Mouse (Mus musculus) G1E-ER4 (cell line): ENCODE data around the gene Ehbp1l1. TPM values are rescaled to one million over a fixed set of nuclear protein-coding genes. Genes with fewer than 3 reads are reported as not detected.

Source experiments
- GATA1 ChIP-seq: IDR thresholded peaks from one replicate; pipeline ENCODE4 v1.8.0; 2012; ENCODE audit warnings: low read length, inconsistent platforms
- polyA plus RNA-seq: library from polyadenylated mRNA; stranded (reverse); fragments of >175 nt; gene quantifications from 2 replicates; pipeline ENCODE4 v1.2.3, GENCODE M21; 2012

The Ehbp1l1 gene
- polyA plus RNA-seq, 1 experiment = 97.8 TPM

GRCm38 (mm10) chr19:5723934-5724548 is 2.1 kb downstream of the Ehbp1l1 start:
- no peak for TF ChIP-seq GATA1

GRCm38 (mm10) chr19:5722848-5723425 is 3.2 kb downstream of the Ehbp1l1 start:
- TF ChIP-seq GATA1 = no peak

- TF ChIP-seq GATA1 = no peak
These were observed 4.9 kb downstream of the Ehbp1l1 start for GRCm38 (mm10) chr19:5721233-5721632.

GRCm38 (mm10) chr19:5716955-5717354 is 9.2 kb downstream of the Ehbp1l1 start:
- no peak for TF ChIP-seq GATA1

- no peak for TF ChIP-seq GATA1
These were observed 10.1 kb downstream of the Ehbp1l1 start for GRCm38 (mm10) chr19:5715793-5716688.

GRCm38 (mm10) chr19:5713730-5714129 is 12.4 kb downstream of the Ehbp1l1 start:
- TF ChIP-seq GATA1 = no peak

GRCm38 (mm10) chr19:5713255-5713654 is 12.9 kb downstream of the Ehbp1l1 start:
- TF ChIP-seq GATA1 = no peak

- no peak for TF ChIP-seq GATA1
These were observed 14.1 kb downstream of the Ehbp1l1 start for GRCm38 (mm10) chr19:5711907-5712460.

- TF ChIP-seq GATA1 = no peak
These were observed 14.9 kb downstream of the Ehbp1l1 start for GRCm38 (mm10) chr19:5711218-5711617.

GRCm38 (mm10) chr19:5710581-5710980 is 15.5 kb downstream of the Ehbp1l1 start:
- TF ChIP-seq GATA1 = no peak

GRCm38 (mm10) chr19:5710068-5710467 is 16.0 kb downstream of the Ehbp1l1 start:
- no peak for TF ChIP-seq GATA1

GRCm38 (mm10) chr19:5704801-5705571 is 21.1 kb downstream of the Ehbp1l1 start:
- no peak for TF ChIP-seq GATA1

GRCm38 (mm10) chr19:5704163-5704800 is 21.8 kb downstream of the Ehbp1l1 start, which contains the start of gene Kcnk7:
Gene Kcnk7 (plus strand): TSS chr19:5704367.
- TF ChIP-seq GATA1 = no peak

- no peak for TF ChIP-seq GATA1
These were observed 30.2 kb downstream of the Ehbp1l1 start for GRCm38 (mm10) chr19:5695849-5696462.
